Mouse (Mus musculus): ENCODE measurements around the gene Mios.

The Mios gene

GRCm38 (mm10) chr6:8283255-8283654 lies 74.2 kb downstream of the Mios start:
- no peak for DNase-seq

- DNase-seq, result no peak
These were observed 76.5 kb downstream of the Mios start for GRCm38 (mm10) chr6:8285401-8285960.
